Mouse (Mus musculus) erythroblast, adult 5-6 weeks (primary cell): Measurements from ENCODE around the gene Bcdin3d. TPM values are rescaled to one million over a fixed set of nuclear protein-coding genes. Genes with fewer than 3 reads are reported as not detected.
"Not testable (repeated sequence)": the region's sequence is repeated elsewhere in the genome, so short reads cannot be mapped to it uniquely, and the experiment has no call there.

Experiments
- ATAC-seq: replicated peaks from 2 replicates; pipeline ENCODE4 v1.8.0; 2016; ENCODE audit warnings: moderate number of reproducible peaks, mild to moderate bottlenecking, moderate TSS enrichment, inconsistent platforms; ENCODE audit not compliant: poor library complexity, low FRiP score, severe bottlenecking
- total RNA-seq, 2 experiments: library from RNA; stranded (forward) in 1 of 2; stranded (reverse) in 1 of 2; fragments of 150-400 nt in 1 of 2; fragments of 200-764, 138-1000 nt in 1 of 2; gene quantifications; 2 replicates each; pipeline versions ENCODE4 v1.2.3 to v1.2.4; 2015 to 2017; ENCODE audit warnings: low replicate concordance in 2 of 2

The Bcdin3d gene
- total RNA-seq, 2 experiments from 2014 or later = 2.1 TPM; not detected in 1

GRCm38 (mm10) chr15:99446136-99446535 lies 28.4 kb downstream of the Bcdin3d start:
- ATAC-seq = not testable (repeated sequence)

GRCm38 (mm10) chr15:99445567-99445966 lies 29.0 kb downstream of the Bcdin3d start:
- ATAC-seq = no peak

- ATAC-seq = no peak
These were observed 32.2 kb downstream of the Bcdin3d start for GRCm38 (mm10) chr15:99442358-99442757.

GRCm38 (mm10) chr15:99440816-99441457 lies 33.6 kb downstream of the Bcdin3d start:
- ATAC-seq = no peak

- no peak for ATAC-seq
These were observed 34.3 kb downstream of the Bcdin3d start for GRCm38 (mm10) chr15:99440112-99440815.

- no peak for ATAC-seq
These were observed 35.4 kb downstream of the Bcdin3d start for GRCm38 (mm10) chr15:99438966-99439698.

GRCm38 (mm10) chr15:99433913-99434312 lies 40.6 kb downstream of the Bcdin3d start:
- ATAC-seq = no peak

- ATAC-seq = no peak
These were observed 41.3 kb downstream of the Bcdin3d start for GRCm38 (mm10) chr15:99433081-99433718.

- ATAC-seq = no peak
These were observed 42.6 kb downstream of the Bcdin3d start for GRCm38 (mm10) chr15:99431967-99432366.

- no peak for ATAC-seq
These were observed 43.0 kb downstream of the Bcdin3d start for GRCm38 (mm10) chr15:99431504-99431903.

GRCm38 (mm10) chr15:99431063-99431462 lies 43.5 kb downstream of the Bcdin3d start:
- no peak for ATAC-seq

GRCm38 (mm10) chr15:99430394-99430793 lies 44.1 kb downstream of the Bcdin3d start:
- ATAC-seq = no peak

- ATAC-seq = no peak
These were observed 50.6 kb downstream of the Bcdin3d start for GRCm38 (mm10) chr15:99423884-99424283.

GRCm38 (mm10) chr15:99423131-99423530 lies 51.4 kb downstream of the Bcdin3d start:
- ATAC-seq = no peak

- no peak for ATAC-seq
These were observed 52.0 kb downstream of the Bcdin3d start for GRCm38 (mm10) chr15:99422551-99422950.

- ATAC-seq = no peak
These were observed 52.9 kb downstream of the Bcdin3d start for GRCm38 (mm10) chr15:99421676-99422075.

- ATAC-seq = peak; percentile 64; the same call in 1 of the 2 replicates
These were observed 53.4 kb downstream of the Bcdin3d start for GRCm38 (mm10) chr15:99421152-99421551.

- ATAC-seq = no peak
These were observed 54.0 kb downstream of the Bcdin3d start for GRCm38 (mm10) chr15:99420521-99421014.

- no peak for ATAC-seq
These were observed 54.4 kb downstream of the Bcdin3d start for GRCm38 (mm10) chr15:99420101-99420500.
